Mouse (Mus musculus): Measurements from ENCODE around the gene Serp2. TPM values are rescaled to one million over a fixed set of nuclear protein-coding genes. Genes with fewer than 3 reads are reported as not detected.

Gene Serp2
- polyA plus RNA-seq, 1 experiment from 2014 or later, result 7.5 TPM

DNA sequence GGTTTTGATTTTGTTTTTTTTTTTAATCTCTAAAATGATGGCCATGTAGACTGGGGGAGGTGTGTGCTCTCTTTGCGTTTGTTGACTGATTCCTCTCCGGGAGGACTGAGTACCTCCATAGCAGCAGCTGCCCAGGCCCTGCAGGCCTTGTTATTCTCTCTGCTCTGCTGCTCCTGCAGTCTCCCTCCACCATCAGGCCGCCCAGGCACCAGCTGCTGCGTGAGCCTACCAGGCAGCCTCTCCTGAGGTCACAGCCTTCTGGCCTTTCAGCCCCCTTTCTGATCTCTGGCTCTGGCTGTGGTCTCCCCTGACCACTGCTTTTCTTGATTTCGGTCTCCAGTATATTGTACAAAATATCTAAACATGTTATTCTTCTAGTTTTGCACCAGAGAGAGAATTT, 56.7 kb downstream of the Serp2 start:
- Histone ChIP-seq H3K9ac (ENCODE audit: low read depth, low read length) (no peak overlapping the region), H3K4me3 (ENCODE audit: low read depth, low read length) (no peak overlapping the region), H3K4me2 (replicated peaks; ENCODE audit: low read depth) (no peak overlapping the region), H3K36me3 (ENCODE audit: control insufficient read depth, insufficient read depth) (no peaks in the 10 kb centered on the region), H3K9me3 (ENCODE audit: control insufficient read depth) (no peaks in the 10 kb centered on the region), H3K27ac (ENCODE audit: low read depth, low read length) (no peak overlapping the region), H3K27me3 (replicated peaks; ENCODE audit: control insufficient read depth, insufficient read depth, low read length) (no peaks in the 10 kb centered on the region), H3K4me1 (replicated peaks; ENCODE audit: control insufficient read depth, insufficient read depth, low read length) (no peaks in the 10 kb centered on the region; the same call in 1 of the 2 replicates)
- ATAC-seq, result no peak
- no peak for TF ChIP-seq CTCF (IDR thresholded peaks at IDR 0.05; ENCODE audit: low read depth)
- 51% methylated on average over 5 of the region's 5 CpGs for WGBS

DNA sequence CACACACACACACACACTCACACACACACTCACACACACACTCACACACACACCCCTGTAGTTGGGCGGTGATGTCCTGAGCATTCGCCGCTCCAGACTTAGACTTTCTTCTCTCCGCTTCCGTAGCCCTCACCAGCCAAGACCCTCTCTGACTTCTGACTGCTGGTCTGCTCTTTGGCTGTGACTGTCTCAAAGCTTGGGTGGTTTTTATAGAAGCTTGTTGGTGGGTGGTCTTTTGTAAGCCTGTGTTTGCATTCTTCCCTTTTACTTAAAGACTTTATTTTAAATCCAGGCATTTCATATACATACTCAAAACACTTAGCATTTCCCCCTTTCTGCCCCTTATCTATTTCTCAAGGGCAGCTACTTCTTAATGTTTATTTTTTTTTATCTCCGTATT, 57.2 kb downstream of the Serp2 start:
- Histone ChIP-seq H3K9ac (ENCODE audit: low read depth, low read length) (no peak overlapping the region), H3K4me2 (replicated peaks; ENCODE audit: low read depth) (no peak overlapping the region), H3K36me3 (ENCODE audit: control insufficient read depth, insufficient read depth) (no peaks in the 10 kb centered on the region), H3K27ac (ENCODE audit: low read depth, low read length) (no peak overlapping the region), H3K27me3 (replicated peaks; ENCODE audit: control insufficient read depth, insufficient read depth, low read length) (no peaks in the 10 kb centered on the region), H3K4me1 (replicated peaks; ENCODE audit: control insufficient read depth, insufficient read depth, low read length) (no peaks in the 10 kb centered on the region; the same call in 1 of the 2 replicates), H3K9me3 (ENCODE audit: control insufficient read depth) (no peaks in the 10 kb centered on the region), H3K4me3 (ENCODE audit: low read depth, low read length) (no peak overlapping the region)
- no peak for ATAC-seq
- TF ChIP-seq CTCF (IDR thresholded peaks at IDR 0.05; ENCODE audit: low read depth), result no peak
- 70% methylated on average over 6 of the region's 6 CpGs for WGBS

DNA sequence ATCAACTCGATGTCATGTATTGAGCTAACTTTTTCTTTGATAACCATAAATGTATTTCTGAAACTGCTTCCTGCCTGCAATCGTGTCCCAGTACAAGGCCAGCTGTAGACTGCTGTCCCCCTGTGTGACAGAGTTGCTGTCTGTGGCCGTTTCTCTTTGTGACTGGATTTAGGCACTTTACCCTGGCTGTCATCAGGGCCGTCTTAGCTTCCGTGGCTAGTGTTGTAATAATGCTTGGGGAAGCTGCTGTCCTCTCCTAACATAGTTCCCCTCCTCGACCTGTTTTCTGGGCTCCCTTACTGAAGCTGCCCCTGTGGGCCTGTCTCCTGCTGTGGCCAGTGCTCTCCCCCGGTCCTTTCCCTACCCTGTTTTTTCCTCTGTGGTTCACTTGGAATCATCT, 58.5 kb downstream of the Serp2 start:
- no peaks in the 10 kb centered on the region for H3K36me3 ChIP-seq (ENCODE audit: control insufficient read depth, insufficient read depth)
- H3K4me2 ChIP-seq (replicated peaks; ENCODE audit: low read depth), result no peak overlapping the region
- no peak overlapping the region for H3K9ac ChIP-seq (ENCODE audit: low read depth, low read length)
- no peaks in the 10 kb centered on the region for H3K27me3 ChIP-seq (replicated peaks; ENCODE audit: control insufficient read depth, insufficient read depth, low read length)
- WGBS, result 57% methylated on average over 7 of the region's 7 CpGs
- H3K27ac ChIP-seq (ENCODE audit: low read depth, low read length), result no peak overlapping the region
- TF ChIP-seq CTCF (IDR thresholded peaks at IDR 0.05; ENCODE audit: low read depth), result no peak
- ATAC-seq, result no peak
- H3K9me3 ChIP-seq (ENCODE audit: control insufficient read depth), result no peaks in the 10 kb centered on the region
- no peaks in the 10 kb centered on the region for H3K4me1 ChIP-seq (replicated peaks; ENCODE audit: control insufficient read depth, insufficient read depth, low read length)
- no peak overlapping the region for H3K4me3 ChIP-seq (ENCODE audit: low read depth, low read length)

DNA sequence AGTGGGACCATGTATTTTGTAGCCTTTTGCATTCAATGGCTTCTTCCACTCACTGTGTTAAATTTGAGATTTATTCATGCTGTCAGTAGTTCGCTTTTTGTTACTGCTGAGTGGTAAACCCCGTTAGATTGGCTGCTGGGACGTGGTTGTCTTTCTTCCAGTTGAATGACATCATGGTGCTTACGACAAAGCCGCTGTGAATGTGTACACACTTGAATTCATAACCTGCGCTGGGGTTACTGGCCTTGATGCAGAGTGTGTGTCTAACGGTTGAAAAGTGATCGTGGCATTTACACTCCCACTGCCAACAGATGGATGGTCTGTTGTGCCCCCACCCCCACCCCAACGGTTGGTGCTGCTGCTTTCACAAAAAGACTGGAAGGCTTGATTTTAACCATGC, 59.5 kb downstream of the Serp2 start:
- 81% methylated on average over 9 of the region's 9 CpGs for WGBS
- Histone ChIP-seq H3K4me1 (replicated peaks; ENCODE audit: control insufficient read depth, insufficient read depth, low read length) (no peaks in the 10 kb centered on the region), H3K27me3 (replicated peaks; ENCODE audit: control insufficient read depth, insufficient read depth, low read length) (no peaks in the 10 kb centered on the region), H3K27ac (ENCODE audit: low read depth, low read length) (no peak overlapping the region), H3K9me3 (ENCODE audit: control insufficient read depth) (no peaks in the 10 kb centered on the region), H3K4me2 (replicated peaks; ENCODE audit: low read depth) (no peak overlapping the region), H3K4me3 (ENCODE audit: low read depth, low read length) (no peak overlapping the region), H3K36me3 (ENCODE audit: control insufficient read depth, insufficient read depth) (no peaks in the 10 kb centered on the region), H3K9ac (ENCODE audit: low read depth, low read length) (no peak overlapping the region)
- TF ChIP-seq CTCF (IDR thresholded peaks at IDR 0.05; ENCODE audit: low read depth), result no peak
- ATAC-seq, result no peak

DNA sequence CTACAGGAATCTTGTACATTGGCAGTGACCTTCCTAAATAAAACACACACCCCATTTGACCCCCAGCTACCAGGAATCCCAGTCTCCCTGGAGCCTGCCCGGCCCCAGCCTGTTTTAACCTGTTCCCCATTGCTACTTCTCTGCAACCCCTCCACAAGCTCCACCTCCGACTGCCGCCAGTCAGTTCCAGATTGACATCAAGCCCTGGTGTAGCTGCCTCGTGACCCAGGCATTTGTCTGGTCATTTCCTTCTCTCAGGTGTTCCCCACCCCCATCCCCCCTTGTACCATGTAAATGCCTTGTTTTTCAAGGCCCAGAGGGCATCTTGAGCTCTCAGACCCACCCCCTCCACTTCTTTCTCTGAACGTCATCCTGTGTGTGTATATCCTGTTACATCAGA, 61.7 kb downstream of the Serp2 start:
- Histone ChIP-seq H3K9me3 (ENCODE audit: control insufficient read depth) (no peaks in the 10 kb centered on the region), H3K9ac (ENCODE audit: low read depth, low read length) (no peak overlapping the region), H3K27ac (ENCODE audit: low read depth, low read length) (no peak overlapping the region), H3K27me3 (replicated peaks; ENCODE audit: control insufficient read depth, insufficient read depth, low read length) (no peaks in the 10 kb centered on the region), H3K36me3 (ENCODE audit: control insufficient read depth, insufficient read depth) (no peaks in the 10 kb centered on the region), H3K4me1 (replicated peaks; ENCODE audit: control insufficient read depth, insufficient read depth, low read length) (no peaks in the 10 kb centered on the region), H3K4me2 (replicated peaks; ENCODE audit: low read depth) (no peak overlapping the region), H3K4me3 (ENCODE audit: low read depth, low read length) (no peak overlapping the region)
- no peak for TF ChIP-seq CTCF (IDR thresholded peaks at IDR 0.05; ENCODE audit: low read depth)
- ATAC-seq, result no peak
- 54% methylated on average over 5 of the region's 5 CpGs for WGBS

DNA sequence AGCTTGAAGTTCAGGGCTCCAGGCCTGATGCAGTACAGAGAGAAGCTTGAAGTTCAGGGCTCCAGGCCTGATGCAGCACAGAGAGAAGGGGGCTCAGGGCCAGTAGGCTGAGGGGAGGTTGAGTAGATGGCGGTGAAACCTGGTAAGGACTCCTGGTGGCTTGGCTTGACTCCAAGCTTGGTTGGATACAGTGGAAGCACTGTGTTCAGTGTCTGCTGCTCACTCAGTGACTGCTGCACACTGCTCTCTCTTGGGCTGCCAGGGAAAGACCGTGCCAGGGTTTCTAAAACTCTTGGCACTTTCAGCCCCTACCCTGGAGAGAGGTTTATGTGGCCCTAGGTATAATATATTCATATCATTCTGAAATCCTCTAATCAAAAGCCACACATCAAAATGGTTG, 67.6 kb downstream of the Serp2 start:
- no peak overlapping the region for H3K4me2 ChIP-seq (replicated peaks; ENCODE audit: low read depth)
- H3K4me3 ChIP-seq (ENCODE audit: low read depth, low read length), result no peak overlapping the region
- 75% methylated on average over 2 of the region's 2 CpGs for WGBS
- H3K9ac ChIP-seq (ENCODE audit: low read depth, low read length), result no peak overlapping the region
- no peak overlapping the region for H3K27ac ChIP-seq (ENCODE audit: low read depth, low read length)
- no peaks in the 10 kb centered on the region for H3K27me3 ChIP-seq (replicated peaks; ENCODE audit: control insufficient read depth, insufficient read depth, low read length)
- H3K9me3 ChIP-seq (ENCODE audit: control insufficient read depth), result no peaks in the 10 kb centered on the region
- no peak for TF ChIP-seq CTCF (IDR thresholded peaks at IDR 0.05; ENCODE audit: low read depth)
- H3K4me1 ChIP-seq (replicated peaks; ENCODE audit: control insufficient read depth, insufficient read depth, low read length), result no peaks in the 10 kb centered on the region
- H3K36me3 ChIP-seq (ENCODE audit: control insufficient read depth, insufficient read depth), result no peaks in the 10 kb centered on the region
- no peak for ATAC-seq

All from intestine, postnatal 0 days (tissue).